Mouse (Mus musculus) ES-Bruce4 (cell line): Measurements from ENCODE around the gene Taf1c. TPM values are rescaled to one million over a fixed set of nuclear protein-coding genes. Genes with fewer than 3 reads are reported as not detected.

Experiments
- H3K27ac ChIP-seq: 2 replicates; pipeline ENCODE4 v1.5.1; 2012; ENCODE audit warnings: low read length, inconsistent platforms; ENCODE audit not compliant: insufficient read depth
- H3K27me3 ChIP-seq: 2 replicates; pipeline ENCODE4 v1.6.1; 2012; ENCODE audit warnings: mild to moderate bottlenecking, low read length, inconsistent platforms; ENCODE audit not compliant: control insufficient read depth, poor library complexity, insufficient read depth, severe bottlenecking
- H3K36me3 ChIP-seq: 2 replicates; pipeline ENCODE4 v1.6.1; 2012; ENCODE audit warnings: inconsistent platforms, mild to moderate bottlenecking, low read length, moderate library complexity; ENCODE audit not compliant: control insufficient read depth, poor library complexity, insufficient read depth, severe bottlenecking
- H3K4me1 ChIP-seq: one replicate; pipeline ENCODE4 v1.8.1; 2011; ENCODE audit warnings: low read length; ENCODE audit not compliant: control insufficient read depth, insufficient read depth
- H3K4me3 ChIP-seq: 2 replicates; pipeline ENCODE4 v1.5.1; 2011; ENCODE audit warnings: low read depth, mild to moderate bottlenecking, low read length
- H3K9ac ChIP-seq: 2 replicates; pipeline ENCODE4 v1.6.1; 2012; ENCODE audit warnings: low read depth, mild to moderate bottlenecking, inconsistent platforms; ENCODE audit not compliant: poor library complexity, severe bottlenecking
- H3K9me3 ChIP-seq: replicated peaks from 2 replicates; pipeline ENCODE4 v1.6.1; 2012; ENCODE audit warnings: mild to moderate bottlenecking, low read length, inconsistent platforms; ENCODE audit not compliant: control insufficient read depth, poor library complexity, insufficient read depth, severe bottlenecking
- CTCF ChIP-seq: IDR thresholded peaks from one replicate; pipeline ENCODE4 v1.8.1; 2011; ENCODE audit warnings: low read depth, low read length
- EP300 ChIP-seq: IDR thresholded peaks from 2 replicates; pipeline ENCODE4 v1.6.1; 2011; ENCODE audit warnings: low read depth, low read length; ENCODE audit not compliant: insufficient read depth
- POLR2A ChIP-seq: IDR thresholded peaks from one replicate; pipeline ENCODE4 v1.8.1; 2011; ENCODE audit warnings: low read length; ENCODE audit not compliant: insufficient read depth
- polyA plus RNA-seq: library from polyadenylated mRNA; stranded (reverse); fragments of >200 nt; gene quantifications from 2 replicates; pipeline ENCODE4 v1.2.4, GENCODE M21; 2011; ENCODE audit warnings: low read depth; ENCODE audit not compliant: missing spikeins, insufficient read depth, insufficient read length

Taf1c gene
- polyA plus RNA-seq, 1 experiment: 7.3 TPM

- no peaks in the 10 kb centered on the region for H3K9me3 ChIP-seq
- no peaks in the 10 kb centered on the region for H3K36me3 ChIP-seq
- peaks cover 9% of the 10 kb centered on the region for H3K4me1 ChIP-seq
- H3K4me3 ChIP-seq: no peak overlapping the region
- H3K27ac ChIP-seq: no peak overlapping the region
- no peaks in the 10 kb centered on the region for H3K27me3 ChIP-seq
- no peak overlapping the region for H3K9ac ChIP-seq
- TF ChIP-seq POLR2A (no peak), EP300 (no peak), CTCF (no peak)
These were observed 17.5 kb upstream of the Taf1c start for GRCm38 (mm10) chr8:119622555-119622954.

GRCm38 (mm10) chr8:119620848-119621465 is 15.9 kb upstream of the Taf1c start:
- H3K4me3 ChIP-seq: no peak overlapping the region
- H3K27me3 ChIP-seq: no peaks in the 10 kb centered on the region
- no peaks in the 10 kb centered on the region for H3K36me3 ChIP-seq
- peaks cover 5% of the 10 kb centered on the region for H3K4me1 ChIP-seq
- no peak overlapping the region for H3K9ac ChIP-seq
- H3K27ac ChIP-seq: peak overlapping the region; percentile 14; the same call in 1 of the 2 replicates
- TF ChIP-seq CTCF (no peak), EP300 (peak; percentile 79)
- no peaks in the 10 kb centered on the region for H3K9me3 ChIP-seq

GRCm38 (mm10) chr8:119620116-119620840 is 15.3 kb upstream of the Taf1c start:
- peaks cover 5% of the 10 kb centered on the region for H3K4me1 ChIP-seq
- TF ChIP-seq EP300: no peak
- TF ChIP-seq POLR2A: no peak
- TF ChIP-seq CTCF: no peak
- no peak overlapping the region for H3K9ac ChIP-seq
- no peak overlapping the region for H3K4me3 ChIP-seq
- peak overlapping the region; percentile 14; the same call in 1 of the 2 replicates for H3K27ac ChIP-seq
- no peaks in the 10 kb centered on the region for H3K27me3 ChIP-seq
- H3K36me3 ChIP-seq: no peaks in the 10 kb centered on the region
- H3K9me3 ChIP-seq: no peaks in the 10 kb centered on the region

- no peaks in the 10 kb centered on the region for H3K9me3 ChIP-seq
- H3K36me3 ChIP-seq: no peaks in the 10 kb centered on the region
- no peak overlapping the region for H3K9ac ChIP-seq
- no peaks in the 10 kb centered on the region for H3K27me3 ChIP-seq
- H3K4me1 ChIP-seq: peaks cover 5% of the 10 kb centered on the region
- H3K4me3 ChIP-seq: no peak overlapping the region
- TF ChIP-seq POLR2A (no peak), CTCF (no peak), EP300 (no peak)
- H3K27ac ChIP-seq: 0 out of 2 replicates have a peak overlapping the region, but pooled peaks have one; percentile 31
These were observed 13.9 kb upstream of the Taf1c start for GRCm38 (mm10) chr8:119618887-119619286.

- H3K4me3 ChIP-seq: no peak overlapping the region
- H3K9ac ChIP-seq: no peak overlapping the region
- no peaks in the 10 kb centered on the region for H3K9me3 ChIP-seq
- no peaks in the 10 kb centered on the region for H3K27me3 ChIP-seq
- peaks cover 5% of the 10 kb centered on the region for H3K4me1 ChIP-seq
- TF ChIP-seq POLR2A (no peak), EP300 (no peak), CTCF (no peak)
- no peaks in the 10 kb centered on the region for H3K36me3 ChIP-seq
- H3K27ac ChIP-seq: no peak overlapping the region
These were observed 12.6 kb upstream of the Taf1c start for GRCm38 (mm10) chr8:119617586-119617985.

- H3K4me1 ChIP-seq: peaks cover 5% of the 10 kb centered on the region
These were observed 11.8 kb upstream of the Taf1c start for GRCm38 (mm10) chr8:119616811-119617210.

More at GRCm38 (mm10) chr8:119616811-119617210, 11.8 kb upstream of the Taf1c start:
- Histone ChIP-seq H3K4me3 (no peak overlapping the region), H3K9ac (no peak overlapping the region), H3K27me3 (no peaks in the 10 kb centered on the region), H3K36me3 (no peaks in the 10 kb centered on the region), H3K27ac (no peak overlapping the region), H3K9me3 (no peaks in the 10 kb centered on the region)
- TF ChIP-seq POLR2A: no peak
- TF ChIP-seq EP300: no peak
- no peak for TF ChIP-seq CTCF
